13 mouse cellular contexts compared by ENCODE assay signal in the genomic region with DNA sequence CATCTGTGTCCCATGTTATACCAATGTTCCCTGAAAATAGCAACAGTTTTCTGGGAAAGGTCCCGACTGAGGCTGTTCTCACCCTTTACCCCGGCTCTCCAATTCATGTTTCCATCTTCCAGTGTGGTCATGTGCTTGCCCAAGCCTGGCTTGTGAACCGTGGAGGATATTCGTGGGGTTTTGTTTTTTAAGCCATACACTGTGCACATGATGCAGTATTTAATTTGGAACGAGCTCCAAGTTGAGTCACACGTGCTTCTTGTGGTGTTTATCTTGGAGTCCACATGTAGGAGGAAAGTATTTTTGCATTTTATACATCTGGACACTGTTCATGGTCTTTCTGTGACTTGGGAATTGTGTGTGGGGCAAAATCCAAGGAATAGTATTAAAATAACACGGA. TPM values are rescaled to one million over a fixed set of nuclear protein-coding genes. Genes with fewer than 3 reads are reported as not detected.
DNase-seq lines count a peak whose midpoint lies in the region; ATAC-seq and TF ChIP-seq lines count a peak whose summit lies in the region.
"Had no signal": no experiment of that assay in that cellular context is flagged by ENCODE, and none has a peak within 500 bp of the region (broad histone marks: within the 10 kb centered on the region; RNA-seq: fewer than 3 reads in every experiment).

No protein-coding gene starts in this region.

- no peak overlapping the region for H3K4me2 ChIP-seq in limb, embryonic 14.5 days (replicated peaks; ENCODE audit: low read depth, low read length, severe bottlenecking)
- H3K4me2 ChIP-seq in forebrain, postnatal 0 days (ENCODE audit: low read depth) = no peak overlapping the region
- H3K4me2 ChIP-seq: embryonic facial prominence, embryonic 12.5 days had no signal

- H3K36me3 ChIP-seq in limb, embryonic 14.5 days (ENCODE audit: control insufficient read depth, insufficient read depth, low read length) = no peaks in the 10 kb centered on the region
- H3K36me3 ChIP-seq in forebrain, postnatal 0 days (ENCODE audit: insufficient read depth) = no peaks in the 10 kb centered on the region
- H3K36me3 ChIP-seq: embryonic facial prominence, embryonic 12.5 days had no signal

- no peak overlapping the region for H3K9ac ChIP-seq in limb, embryonic 14.5 days (ENCODE audit: low read depth, low read length, severe bottlenecking)
- H3K9ac ChIP-seq in forebrain, postnatal 0 days = no peak overlapping the region
- H3K9ac ChIP-seq: embryonic facial prominence, embryonic 12.5 days had no signal

- 47% methylated on average over 7 of the region's 7 CpGs for WGBS in limb, embryonic 14.5 days
- WGBS in forebrain, postnatal 0 days = 71% methylated on average over 7 of the region's 7 CpGs
- WGBS in cerebellum, adult 2 months = 81% methylated on average over 7 of the region's 7 CpGs

- no peak overlapping the region for H3K4me3 ChIP-seq in limb, embryonic 14.5 days (replicated peaks; ENCODE audit: low read length)
- H3K4me3 ChIP-seq in forebrain, postnatal 0 days (ENCODE audit: low read depth, low read length) = no peak overlapping the region
- no peak overlapping the region for H3K4me3 ChIP-seq in cerebellum, adult 2 months (replicated peaks; ENCODE audit: insufficient read depth, low read depth, low read length)
- H3K4me3 ChIP-seq: embryonic facial prominence, embryonic 12.5 days had no signal

- TF ChIP-seq POLR2A in limb, embryonic 14.5 days (IDR thresholded peaks at IDR 0.05; ENCODE audit: borderline replicate concordance, extremely low read depth, insufficient read depth, insufficient read length) = no peak
- TF ChIP-seq POLR2A in cerebellum, adult 2 months (IDR thresholded peaks at IDR 0.05; ENCODE audit: borderline replicate concordance, insufficient read depth, low read length) = no peak

- peak; percentile 94 for DNase-seq in heart, adult 11 months
- DNase-seq in heart, adult 8-10 months (ENCODE audit: low spot score) = no peak
- DNase-seq in 3T3-L1 (ENCODE audit: low read depth, low spot score) = peak; percentile 68
- DNase-seq in kidney, adult 11 months = peak; percentile 48
- DNase-seq in limb, embryonic 14.5 days (ENCODE audit: low spot score) = peak; percentile 46
- DNase-seq in forebrain, postnatal 0 days = no peak
- DNase-seq in cerebellum, adult 2 months = no peak
- no peak for DNase-seq in testis, postnatal 10 days (ENCODE audit: low spot score)
- DNase-seq: adrenal gland, postnatal 25 days; B cell, adult 2 months; cerebellum, adult 11-12 months had no signal

- H3K4me1 ChIP-seq in limb, embryonic 14.5 days (ENCODE audit: control insufficient read depth, insufficient read depth, low read length) = peaks cover 20% of the 10 kb centered on the region
- H3K4me1 ChIP-seq in forebrain, postnatal 0 days (ENCODE audit: insufficient read depth) = no peaks in the 10 kb centered on the region
- H3K4me1 ChIP-seq in cerebellum, adult 2 months (ENCODE audit: control insufficient read depth, insufficient read depth, low read length) = no peaks in the 10 kb centered on the region
- H3K4me1 ChIP-seq: embryonic facial prominence, embryonic 12.5 days had no signal

- H3K27ac ChIP-seq in limb, embryonic 14.5 days (replicated peaks; ENCODE audit: low read depth, low read length) = peak overlapping the region; percentile 49
- H3K27ac ChIP-seq in forebrain, postnatal 0 days (ENCODE audit: low read depth, low read length) = no peak overlapping the region
- H3K27ac ChIP-seq in cerebellum, adult 2 months (ENCODE audit: insufficient read depth, low read length) = no peak overlapping the region
- H3K27ac ChIP-seq: embryonic facial prominence, embryonic 12.5 days had no signal

- TF ChIP-seq CTCF in forebrain, postnatal 0 days (IDR thresholded peaks at IDR 0.05; ENCODE audit: low read depth) = no peak
- no peak for TF ChIP-seq CTCF in cerebellum, adult 2 months (IDR thresholded peaks at IDR 0.05; ENCODE audit: borderline replicate concordance, insufficient read depth, low read depth, low read length)

- ATAC-seq in limb, embryonic 14.5 days (ENCODE audit: low FRiP score, low read depth) = peak; percentile 72
- no peak for ATAC-seq in forebrain, postnatal 0 days
- ATAC-seq: hindbrain, embryonic 16.5 days had no signal

- no peaks in the 10 kb centered on the region for H3K9me3 ChIP-seq in limb, embryonic 14.5 days (ENCODE audit: control insufficient read depth, low read length)
- H3K9me3 ChIP-seq in forebrain, postnatal 0 days (ENCODE audit: low read length) = no peaks in the 10 kb centered on the region
- H3K9me3 ChIP-seq: embryonic facial prominence, embryonic 12.5 days had no signal

- no peaks in the 10 kb centered on the region for H3K27me3 ChIP-seq in limb, embryonic 14.5 days (ENCODE audit: control insufficient read depth, insufficient read depth, low read length)
- H3K27me3 ChIP-seq in forebrain, postnatal 0 days (ENCODE audit: insufficient read depth, low read length) = no peaks in the 10 kb centered on the region
- no peaks in the 10 kb centered on the region for H3K27me3 ChIP-seq in cerebellum, adult 2 months (ENCODE audit: control insufficient read depth, insufficient read depth, low read length)
- H3K27me3 ChIP-seq: embryonic facial prominence, embryonic 12.5 days had no signal

RNA-seq across cellular contexts. Expression of gene Rad51b, which starts 57.5 kb away (rescaled TPM):
- under 1 TPM; 0.71 to 0.95 (median 0.78) TPM for total RNA-seq in heart, adult 8-10 months (2022)
- polyA plus RNA-seq in limb, embryonic 14.5 days (2012; rRNA removed) = 2.7 and 3.2 TPM in 2 replicates
- polyA plus RNA-seq in limb, embryonic 14.5 days (2014; fragmentation: Nextera tagmentation; extraction: Ambion mirVana) = 5.7 and 6.5 TPM in 2 replicates
- total RNA-seq in forebrain, postnatal 0 days (2014; rRNA removed) = 0.23 and 0.62 TPM in 2 replicates
- 0.72 and 1.1 TPM in 2 replicates for polyA plus RNA-seq in forebrain, postnatal 0 days (2015; fragmentation: Nextera tagmentation; extraction: Ambion mirVana)
- polyA plus RNA-seq in cerebellum, adult 2 months (2012; rRNA removed) = 0.23 and 0.44 TPM in 2 replicates

RNA-seq across cellular contexts. Expression of gene Zfyve26, which starts 58.5 kb away (rescaled TPM):
- total RNA-seq in heart, adult 8-10 months (2022) = 10 to 100 TPM; 13.2 to 17.8 (median 16.8) TPM
- polyA plus RNA-seq in limb, embryonic 14.5 days (2012; rRNA removed) = 29.7 and 32.2 TPM in 2 replicates
- 16.8 and 20.3 TPM in 2 replicates for polyA plus RNA-seq in limb, embryonic 14.5 days (2014; fragmentation: Nextera tagmentation; extraction: Ambion mirVana)
- 13.1 and 25.2 TPM in 2 replicates for total RNA-seq in forebrain, postnatal 0 days (2014; rRNA removed)
- polyA plus RNA-seq in forebrain, postnatal 0 days (2015; fragmentation: Nextera tagmentation; extraction: Ambion mirVana) = 1.9 and 4.4 TPM in 2 replicates
- 32.1 and 38.4 TPM in 2 replicates for polyA plus RNA-seq in cerebellum, adult 2 months (2012; rRNA removed)

Comparison
In these comparisons a context has a peak if more than half of its experiments do, and no peak if none do; other contexts are left out.
1. DNase-seq: peak in heart, adult 11 months (single experiment), 3T3-L1 (single experiment), kidney, adult 11 months (single experiment) and limb, embryonic 14.5 days (single experiment); none in heart, adult 8-10 months (single experiment), forebrain, postnatal 0 days (single experiment), cerebellum, adult 2 months (0 of 2) and testis, postnatal 10 days (single experiment).